Mouse (Mus musculus) liver, embryonic 14.5 days (tissue): ENCODE results near the gene Cdc42ep5.
A peak's percentile ranks its signal among the peaks of the same experiment; 100 is the strongest.

Source experiments
- CTCF ChIP-seq: IDR thresholded peaks from 2 replicates; pipeline ENCODE4 v1.5.1; 2016; ENCODE audit warnings: antibody characterized with exemption, low read depth, control low read depth
- EP300 ChIP-seq: IDR thresholded peaks from 2 replicates; pipeline ENCODE4 v1.6.1; 2016; ENCODE audit warnings: antibody characterized with exemption, low read depth

- peak; percentile 61 for TF ChIP-seq CTCF
- TF ChIP-seq EP300, result no peak
Measured at GRCm38 (mm10) chr7:4119344-4119902, 45.2 kb downstream of the Cdc42ep5 start, which contains the start of gene Ttyh1.
